Mouse (Mus musculus): ENCODE results near the gene 5430427O19Rik. TPM values are rescaled to one million over a fixed set of nuclear protein-coding genes. Genes with fewer than 3 reads are reported as not detected.

The 5430427O19Rik gene
- polyA plus RNA-seq, 1 experiment from 2014 or later, result not detected

GRCm38 (mm10) chrX:85879198-85879977 is 9.2 kb downstream of the 5430427O19Rik start:
- Histone ChIP-seq H3K27ac (replicated peaks) (no peak overlapping the region), H3K9ac (no peak overlapping the region), H3K9me3 (no peaks in the 10 kb centered on the region), H3K4me2 (no peak overlapping the region), H3K4me1 (replicated peaks) (no peaks in the 10 kb centered on the region), H3K36me3 (no peaks in the 10 kb centered on the region), H3K4me3 (no peak overlapping the region), H3K27me3 (no peaks in the 10 kb centered on the region)
- 67% methylated on average over 7 of the region's 7 CpGs for WGBS
- ATAC-seq (ENCODE audit: low FRiP score, low read depth), result no peak

GRCm38 (mm10) chrX:85886651-85887050 is 16.5 kb downstream of the 5430427O19Rik start:
- Histone ChIP-seq H3K9me3 (no peaks in the 10 kb centered on the region), H3K36me3 (no peaks in the 10 kb centered on the region), H3K27ac (replicated peaks) (no peak overlapping the region), H3K9ac (no peak overlapping the region), H3K4me3 (no peak overlapping the region), H3K4me1 (replicated peaks) (no peaks in the 10 kb centered on the region), H3K27me3 (no peaks in the 10 kb centered on the region), H3K4me2 (no peak overlapping the region)
- ATAC-seq (ENCODE audit: low FRiP score, low read depth), result no peak
- 49% methylated on average over 5 of the region's 5 CpGs for WGBS

- no peak for ATAC-seq (ENCODE audit: low FRiP score, low read depth)
These were observed 31.0 kb downstream of the 5430427O19Rik start for GRCm38 (mm10) chrX:85901195-85901594.

GRCm38 (mm10) chrX:85919034-85919433 is 48.9 kb downstream of the 5430427O19Rik start:
- no peak for ATAC-seq (ENCODE audit: low FRiP score, low read depth)
- H3K9me3 ChIP-seq, result no peaks in the 10 kb centered on the region
- no peak overlapping the region for H3K4me2 ChIP-seq
- H3K27me3 ChIP-seq, result no peaks in the 10 kb centered on the region
- H3K36me3 ChIP-seq, result no peaks in the 10 kb centered on the region
- H3K4me1 ChIP-seq (replicated peaks), result no peaks in the 10 kb centered on the region
- WGBS, result 37% methylated on average over 3 of the region's 3 CpGs
- H3K9ac ChIP-seq, result no peak overlapping the region
- H3K4me3 ChIP-seq, result no peak overlapping the region
- no peak overlapping the region for H3K27ac ChIP-seq (replicated peaks)

More at GRCm38 (mm10) chrX:85901195-85901594, 31.0 kb downstream of the 5430427O19Rik start:
- Histone ChIP-seq H3K9me3 (no peaks in the 10 kb centered on the region), H3K9ac (no peak overlapping the region), H3K4me3 (no peak overlapping the region), H3K4me1 (replicated peaks) (no peaks in the 10 kb centered on the region), H3K36me3 (no peaks in the 10 kb centered on the region), H3K27ac (replicated peaks) (no peak overlapping the region), H3K4me2 (no peak overlapping the region), H3K27me3 (no peaks in the 10 kb centered on the region)
- 65% methylated on average over 1 of the region's 1 CpGs for WGBS

- H3K27ac ChIP-seq (replicated peaks), result no peak overlapping the region
- ATAC-seq (ENCODE audit: low FRiP score, low read depth), result no peak
- WGBS, result 8% methylated on average over 2 of the region's 2 CpGs
- H3K4me3 ChIP-seq, result no peak overlapping the region
- H3K36me3 ChIP-seq, result no peaks in the 10 kb centered on the region
- no peak overlapping the region for H3K4me2 ChIP-seq
- H3K9me3 ChIP-seq, result no peaks in the 10 kb centered on the region
- no peaks in the 10 kb centered on the region for H3K4me1 ChIP-seq (replicated peaks)
- no peaks in the 10 kb centered on the region for H3K27me3 ChIP-seq
- no peak overlapping the region for H3K9ac ChIP-seq
These were observed 62.8 kb downstream of the 5430427O19Rik start for GRCm38 (mm10) chrX:85932991-85933390.

Other genes with a start within 250 kb of the 5430427O19Rik start
- 10.6 and 11.1 TPM in 2 replicates for gene Gk, start 93.5 kb upstream of the 5430427O19Rik start, polyA plus RNA-seq (2015; fragmentation: Nextera tagmentation; extraction: Ambion mirVana)
- gene Samt3, start 173.8 kb downstream of the 5430427O19Rik start, polyA plus RNA-seq (2015; fragmentation: Nextera tagmentation; extraction: Ambion mirVana), result not detected in 2 replicates

All from hindbrain, embryonic 15.5 days (tissue).